Mouse (Mus musculus): Measurements from ENCODE around the gene Lhfpl3. TPM values are rescaled to one million over a fixed set of nuclear protein-coding genes. Genes with fewer than 3 reads are reported as not detected.

Lhfpl3 gene
- polyA plus RNA-seq, 1 experiment from 2014 or later: not detected

DNA sequence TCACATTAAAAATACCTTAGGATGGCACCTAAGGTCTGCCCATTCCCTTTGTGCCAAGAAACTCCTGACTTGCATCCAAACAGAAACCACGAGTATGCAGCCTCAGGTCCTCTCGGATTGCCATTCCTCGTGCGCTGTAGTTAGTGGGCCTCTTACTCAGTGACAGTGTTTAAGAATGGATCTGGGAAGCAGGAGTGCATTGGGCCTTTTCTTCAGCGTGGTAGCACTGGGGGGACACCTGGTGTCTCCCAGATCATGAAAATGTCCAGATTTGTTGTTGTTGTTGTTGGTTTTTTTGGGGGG is 289.8 kb downstream of the Lhfpl3 start:
- no peak overlapping the region for H3K4me2 ChIP-seq
- no peak for ATAC-seq (ENCODE audit: low read depth)
- H3K9me3 ChIP-seq (replicated peaks): no peaks in the 10 kb centered on the region
- no peak overlapping the region for H3K4me3 ChIP-seq (replicated peaks)
- no peaks in the 10 kb centered on the region for H3K27me3 ChIP-seq
- no peaks in the 10 kb centered on the region for H3K4me1 ChIP-seq (replicated peaks)
- H3K36me3 ChIP-seq: no peaks in the 10 kb centered on the region
- DNase-seq: no peak
- 62% methylated on average over 5 of the region's 5 CpGs for WGBS (ENCODE audit: insufficient replicate concordance)
- no peak overlapping the region for H3K9ac ChIP-seq
- no peak overlapping the region for H3K27ac ChIP-seq

DNA sequence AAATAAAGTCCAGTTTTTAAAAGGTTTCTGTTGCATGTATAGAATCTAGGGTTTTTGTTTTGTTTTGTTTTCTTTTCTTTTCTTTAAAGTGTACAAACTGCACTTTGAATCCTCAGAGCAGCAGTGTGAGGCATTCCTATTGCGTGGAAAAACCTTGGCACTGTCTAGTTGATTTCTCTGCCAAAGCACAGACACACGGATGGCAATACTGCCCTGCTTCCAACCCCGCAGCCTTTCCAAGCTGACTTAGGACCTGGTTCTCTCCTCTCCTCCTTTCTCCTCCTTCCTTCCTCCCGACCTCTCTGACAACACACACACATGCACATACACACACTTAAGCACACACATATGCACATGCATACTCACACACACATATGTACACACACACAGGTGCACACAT is 294.6 kb downstream of the Lhfpl3 start:
- Histone ChIP-seq H3K4me1 (replicated peaks) (no peaks in the 10 kb centered on the region), H3K27ac (no peak overlapping the region), H3K9ac (no peak overlapping the region), H3K9me3 (replicated peaks) (no peaks in the 10 kb centered on the region), H3K4me2 (no peak overlapping the region), H3K27me3 (no peaks in the 10 kb centered on the region), H3K4me3 (replicated peaks) (no peak overlapping the region), H3K36me3 (no peaks in the 10 kb centered on the region)
- no peak for DNase-seq
- WGBS (ENCODE audit: insufficient replicate concordance): 49% methylated on average over 4 of the region's 4 CpGs
- ATAC-seq (ENCODE audit: low read depth): no peak

DNA sequence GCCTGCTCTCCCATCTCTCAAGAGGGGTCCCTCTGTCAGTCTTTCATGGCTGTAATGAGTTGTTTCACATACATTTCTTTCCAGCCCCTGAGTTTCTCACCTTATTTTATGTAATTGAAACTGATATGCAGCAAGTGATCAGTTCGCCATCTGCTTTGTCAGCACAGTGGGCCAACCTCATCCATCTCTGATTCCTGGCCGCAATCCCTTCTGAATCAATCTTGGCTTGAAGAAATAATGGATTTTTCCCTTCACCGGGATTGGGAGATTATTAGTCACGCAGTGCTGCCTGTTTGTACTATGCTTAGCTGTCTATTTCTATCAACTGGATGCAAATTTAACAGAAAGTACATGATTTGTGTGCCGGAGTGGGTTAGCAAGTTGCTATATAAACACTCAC is 297.0 kb downstream of the Lhfpl3 start:
- ATAC-seq (ENCODE audit: low read depth) (no peak), DNase-seq (no peak)
- no peaks in the 10 kb centered on the region for H3K9me3 ChIP-seq (replicated peaks)
- no peaks in the 10 kb centered on the region for H3K36me3 ChIP-seq
- no peaks in the 10 kb centered on the region for H3K4me1 ChIP-seq (replicated peaks)
- H3K4me2 ChIP-seq: no peak overlapping the region
- H3K27ac ChIP-seq: no peak overlapping the region
- H3K4me3 ChIP-seq (replicated peaks): no peak overlapping the region
- no peaks in the 10 kb centered on the region for H3K27me3 ChIP-seq
- 69% methylated on average over 5 of the region's 5 CpGs for WGBS (ENCODE audit: insufficient replicate concordance)
- H3K9ac ChIP-seq: no peak overlapping the region

DNA sequence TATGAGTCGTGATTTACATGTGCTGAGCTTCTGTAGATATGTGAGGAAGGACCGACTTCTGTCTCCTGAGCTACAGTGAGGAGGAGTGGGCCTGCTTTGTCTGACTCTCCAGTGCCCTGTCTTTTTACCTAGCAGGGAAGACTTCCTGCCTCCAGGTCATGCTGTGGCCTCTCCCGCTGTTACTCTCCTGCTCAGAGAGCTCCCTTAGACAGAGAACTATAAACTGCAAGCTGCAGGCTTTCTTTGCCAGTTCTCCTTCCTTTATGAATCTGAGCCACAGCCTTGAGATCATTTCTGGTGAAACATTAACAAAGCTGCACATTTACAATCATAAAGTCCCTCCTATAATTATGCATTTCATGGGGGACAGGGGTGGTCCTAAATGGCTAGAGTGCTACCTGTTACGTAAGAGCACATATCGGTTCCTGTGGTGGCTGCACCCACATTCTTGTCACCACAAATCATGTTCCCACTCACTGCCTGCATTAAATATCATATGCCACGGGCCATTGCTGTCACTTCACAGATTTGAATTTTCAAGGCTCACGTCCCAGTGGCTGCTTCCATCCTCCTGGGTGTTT is 303.3 kb downstream of the Lhfpl3 start:
- 54% methylated on average over 7 of the region's 7 CpGs for WGBS (ENCODE audit: insufficient replicate concordance)
- Histone ChIP-seq H3K4me2 (no peak overlapping the region), H3K4me3 (replicated peaks) (no peak overlapping the region), H3K36me3 (no peaks in the 10 kb centered on the region), H3K9ac (no peak overlapping the region), H3K4me1 (replicated peaks) (no peaks in the 10 kb centered on the region), H3K27ac (no peak overlapping the region), H3K27me3 (no peaks in the 10 kb centered on the region), H3K9me3 (replicated peaks) (no peaks in the 10 kb centered on the region)
- ATAC-seq (ENCODE audit: low read depth): no peak
- DNase-seq: no peak

DNA sequence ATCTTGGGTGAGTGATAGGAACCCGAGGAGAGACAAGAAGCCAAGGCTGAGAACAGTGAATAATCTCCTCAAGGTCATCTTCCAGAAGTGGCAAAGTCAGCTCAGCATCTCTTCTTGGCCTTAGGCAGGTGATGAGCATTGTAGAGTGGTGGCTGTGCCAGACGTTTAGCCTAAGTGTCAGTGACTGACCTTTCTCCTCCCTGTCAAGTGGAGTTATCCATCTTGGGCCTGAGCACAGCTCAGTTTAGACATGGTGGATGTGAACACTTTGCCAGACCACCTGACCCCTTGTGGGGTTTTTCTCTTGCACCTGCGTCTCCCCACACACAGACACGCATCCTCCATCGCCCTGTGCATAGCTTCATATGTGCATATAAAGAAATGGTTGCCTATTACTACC is 305.6 kb downstream of the Lhfpl3 start:
- no peaks in the 10 kb centered on the region for H3K27me3 ChIP-seq
- H3K4me2 ChIP-seq: no peak overlapping the region
- no peaks in the 10 kb centered on the region for H3K36me3 ChIP-seq
- DNase-seq (no peak), ATAC-seq (ENCODE audit: low read depth) (no peak)
- no peak overlapping the region for H3K27ac ChIP-seq
- H3K4me3 ChIP-seq (replicated peaks): no peak overlapping the region
- no peaks in the 10 kb centered on the region for H3K9me3 ChIP-seq (replicated peaks)
- H3K9ac ChIP-seq: no peak overlapping the region
- WGBS (ENCODE audit: insufficient replicate concordance): 52% methylated on average over 5 of the region's 5 CpGs
- no peaks in the 10 kb centered on the region for H3K4me1 ChIP-seq (replicated peaks)

DNA sequence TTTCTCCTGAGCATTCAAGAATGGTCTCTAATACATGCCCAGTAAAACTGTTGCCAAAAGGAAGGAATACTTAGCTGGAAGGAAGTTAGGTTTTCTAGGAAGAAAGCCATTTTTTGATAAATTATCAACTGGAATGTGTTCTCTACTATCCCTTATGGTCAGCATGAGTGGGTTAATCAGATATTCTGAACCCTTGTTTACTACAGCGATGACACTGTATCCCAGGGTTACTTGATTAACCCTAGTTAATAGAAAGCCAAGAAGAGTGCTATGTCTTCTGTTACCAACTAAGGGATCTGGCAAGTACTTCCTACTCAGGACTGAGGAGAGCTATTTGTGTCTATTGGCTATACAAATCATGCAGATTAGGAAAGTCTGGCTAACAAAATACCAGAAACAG is 349.0 kb downstream of the Lhfpl3 start:
- 54% methylated on average over 1 of the region's 1 CpGs for WGBS (ENCODE audit: insufficient replicate concordance)
- Histone ChIP-seq H3K36me3 (no peaks in the 10 kb centered on the region), H3K4me3 (replicated peaks) (no peak overlapping the region), H3K9me3 (replicated peaks) (no peaks in the 10 kb centered on the region), H3K27ac (no peak overlapping the region), H3K9ac (no peak overlapping the region), H3K4me2 (no peak overlapping the region), H3K4me1 (replicated peaks) (no peaks in the 10 kb centered on the region), H3K27me3 (no peaks in the 10 kb centered on the region)
- DNase-seq (no peak), ATAC-seq (ENCODE audit: low read depth) (no peak)

DNA sequence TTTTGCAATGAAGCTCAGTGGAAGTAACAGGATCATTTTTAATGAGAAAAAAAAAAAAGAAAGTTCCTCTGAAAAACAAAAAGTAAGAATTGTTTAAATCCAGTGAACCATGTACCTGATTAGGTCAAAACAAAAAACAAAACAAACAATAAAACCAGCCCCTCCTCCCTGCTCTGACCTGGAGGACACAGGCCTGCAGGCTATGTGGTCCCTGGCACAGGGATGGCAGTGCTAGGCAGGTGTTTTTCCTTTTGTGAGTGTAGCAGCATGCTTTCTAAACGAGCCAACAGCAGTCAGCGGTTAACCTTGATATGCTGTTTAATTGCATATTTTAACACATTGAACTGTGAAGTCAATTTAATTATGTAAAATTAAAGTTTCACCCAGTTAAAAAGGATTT is 360.7 kb downstream of the Lhfpl3 start:
- no peak overlapping the region for H3K4me3 ChIP-seq (replicated peaks)
- DNase-seq (no peak), ATAC-seq (ENCODE audit: low read depth) (no peak)
- no peaks in the 10 kb centered on the region for H3K27me3 ChIP-seq
- no peaks in the 10 kb centered on the region for H3K4me1 ChIP-seq (replicated peaks)
- H3K4me2 ChIP-seq: no peak overlapping the region
- no peaks in the 10 kb centered on the region for H3K9me3 ChIP-seq (replicated peaks)
- WGBS (ENCODE audit: insufficient replicate concordance): 57% methylated on average over 2 of the region's 2 CpGs
- no peak overlapping the region for H3K9ac ChIP-seq
- H3K27ac ChIP-seq: no peak overlapping the region
- H3K36me3 ChIP-seq: no peaks in the 10 kb centered on the region

DNA sequence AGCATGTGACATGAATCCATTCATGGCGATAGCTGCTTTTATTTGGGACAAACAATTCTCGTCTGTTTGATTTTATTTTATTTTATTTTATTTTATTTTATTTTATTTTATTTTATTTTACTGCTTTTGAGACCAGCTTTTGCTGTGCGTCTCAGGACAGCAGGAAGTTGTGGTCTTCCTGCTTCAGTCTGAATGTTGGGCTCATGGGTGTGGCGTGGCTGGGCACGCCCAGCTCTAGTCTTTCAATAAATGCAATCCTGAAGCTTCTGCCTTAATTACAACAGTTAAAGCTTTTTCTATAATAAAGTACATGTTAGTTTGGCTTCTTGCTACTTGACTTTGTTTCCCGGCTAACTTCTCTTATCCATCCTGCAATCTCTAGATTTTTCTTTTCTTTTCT is 365.4 kb downstream of the Lhfpl3 start:
- no peak for ATAC-seq (ENCODE audit: low read depth)
- H3K9me3 ChIP-seq (replicated peaks): no peaks in the 10 kb centered on the region
- no peaks in the 10 kb centered on the region for H3K4me1 ChIP-seq (replicated peaks)

DNA sequence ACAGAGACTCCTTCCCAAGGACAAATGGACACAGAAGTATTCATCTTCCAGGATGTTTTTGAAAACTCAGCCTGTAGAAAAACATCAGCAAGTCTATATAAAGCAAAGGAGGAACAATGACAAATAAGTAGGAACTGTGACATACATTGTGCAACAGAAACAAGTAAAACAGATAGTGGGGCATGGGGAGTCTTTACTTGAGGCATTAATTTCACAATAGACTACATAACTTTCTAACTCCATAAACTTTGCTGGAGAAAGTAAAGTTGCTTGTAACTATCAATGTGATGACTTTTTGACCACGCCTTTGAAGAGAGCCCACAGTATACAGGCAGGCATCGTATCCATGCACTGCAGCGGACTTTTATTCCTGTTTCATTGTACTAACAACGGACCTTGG is 368.4 kb downstream of the Lhfpl3 start:
- H3K9ac ChIP-seq: no peak overlapping the region
- no peak overlapping the region for H3K4me2 ChIP-seq
- H3K36me3 ChIP-seq: no peaks in the 10 kb centered on the region
- no peak overlapping the region for H3K27ac ChIP-seq
- H3K4me3 ChIP-seq (replicated peaks): no peak overlapping the region
- ATAC-seq (ENCODE audit: low read depth): no peak
- WGBS (ENCODE audit: insufficient replicate concordance): 66% methylated on average over 4 of the region's 4 CpGs
- H3K4me1 ChIP-seq (replicated peaks): no peaks in the 10 kb centered on the region
- no peak for DNase-seq
- H3K9me3 ChIP-seq (replicated peaks): no peaks in the 10 kb centered on the region
- H3K27me3 ChIP-seq: no peaks in the 10 kb centered on the region

More for the DNA sequence above, 365.4 kb downstream of the Lhfpl3 start:
- no peak for DNase-seq
- H3K9ac ChIP-seq: no peak overlapping the region
- no peak overlapping the region for H3K4me2 ChIP-seq
- H3K4me3 ChIP-seq (replicated peaks): no peak overlapping the region
- WGBS (ENCODE audit: insufficient replicate concordance): 42% methylated on average over 6 of the region's 6 CpGs
- H3K36me3 ChIP-seq: no peaks in the 10 kb centered on the region
- H3K27me3 ChIP-seq: no peaks in the 10 kb centered on the region
- no peak overlapping the region for H3K27ac ChIP-seq

DNA sequence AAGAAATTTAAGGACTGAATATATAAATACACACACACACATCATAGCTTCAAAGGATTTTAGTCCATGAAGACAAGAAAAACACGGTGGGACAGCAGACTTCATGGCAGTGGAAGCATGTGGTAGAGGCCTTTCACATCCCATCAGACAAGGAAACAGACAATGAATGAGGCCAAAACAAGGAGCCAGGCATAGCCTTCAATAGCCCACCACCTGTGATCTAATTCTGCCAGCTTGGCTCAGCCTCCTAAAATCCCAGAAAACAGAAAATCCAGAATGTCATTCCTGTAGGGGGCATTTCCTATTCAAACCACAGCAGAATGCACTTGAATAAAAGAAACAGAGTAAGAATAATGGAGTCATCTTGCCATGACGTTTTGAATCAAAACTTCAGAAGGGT is 381.0 kb downstream of the Lhfpl3 start:
- H3K4me1 ChIP-seq (replicated peaks): no peaks in the 10 kb centered on the region
- H3K27ac ChIP-seq: no peak overlapping the region
- H3K4me3 ChIP-seq (replicated peaks): no peak overlapping the region
- H3K9ac ChIP-seq: no peak overlapping the region
- H3K9me3 ChIP-seq (replicated peaks): no peaks in the 10 kb centered on the region
- 46% methylated on average over 2 of the region's 2 CpGs for WGBS (ENCODE audit: insufficient replicate concordance)
- no peak for ATAC-seq (ENCODE audit: low read depth)
- no peaks in the 10 kb centered on the region for H3K36me3 ChIP-seq
- H3K4me2 ChIP-seq: no peak overlapping the region
- no peak for DNase-seq
- no peaks in the 10 kb centered on the region for H3K27me3 ChIP-seq

DNA sequence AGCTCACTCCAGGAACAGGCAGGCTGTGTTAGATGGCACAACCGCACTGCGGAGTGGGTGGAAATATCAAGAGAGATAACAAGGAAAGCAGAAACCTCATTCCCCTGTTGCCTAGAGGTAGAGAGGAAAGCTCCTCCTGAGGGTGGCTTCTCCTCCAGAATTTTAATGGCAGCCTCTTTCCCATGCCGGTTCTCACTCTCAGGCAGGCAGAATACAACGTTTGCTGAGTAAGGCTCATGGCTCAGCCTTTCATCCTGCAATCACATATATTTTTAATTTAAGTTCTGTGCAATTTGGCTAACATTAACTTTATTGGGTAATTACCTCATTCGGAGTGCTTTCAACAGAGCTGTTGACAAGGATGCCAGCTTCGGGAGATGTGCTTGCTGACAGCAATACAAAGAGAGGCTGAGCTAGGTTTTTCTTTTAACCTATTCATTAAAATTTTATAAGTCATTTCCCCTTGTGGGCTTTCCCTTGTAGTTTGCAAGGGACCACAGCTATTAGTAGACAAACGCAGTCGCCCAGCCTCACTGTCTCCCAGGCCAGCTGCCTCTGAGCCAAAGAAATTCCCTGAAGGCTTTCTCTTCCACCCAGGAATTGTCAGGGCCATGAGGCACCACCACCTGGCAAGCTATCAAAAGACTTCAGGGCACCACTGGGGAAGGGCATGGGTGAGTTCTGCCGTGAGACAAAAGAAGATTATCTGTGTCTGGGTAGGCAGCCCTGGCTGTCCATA is 394.5 kb downstream of the Lhfpl3 start:
- H3K9me3 ChIP-seq (replicated peaks): no peaks in the 10 kb centered on the region
- H3K27me3 ChIP-seq: no peaks in the 10 kb centered on the region
- no peak overlapping the region for H3K9ac ChIP-seq
- no peak for DNase-seq
- H3K4me2 ChIP-seq: no peak overlapping the region
- H3K4me3 ChIP-seq (replicated peaks): no peak overlapping the region
- no peaks in the 10 kb centered on the region for H3K4me1 ChIP-seq (replicated peaks)
- no peaks in the 10 kb centered on the region for H3K36me3 ChIP-seq
- no peak overlapping the region for H3K27ac ChIP-seq
- WGBS (ENCODE audit: insufficient replicate concordance): 70% methylated on average over 9 of the region's 9 CpGs
- ATAC-seq (ENCODE audit: low read depth): no peak

DNA sequence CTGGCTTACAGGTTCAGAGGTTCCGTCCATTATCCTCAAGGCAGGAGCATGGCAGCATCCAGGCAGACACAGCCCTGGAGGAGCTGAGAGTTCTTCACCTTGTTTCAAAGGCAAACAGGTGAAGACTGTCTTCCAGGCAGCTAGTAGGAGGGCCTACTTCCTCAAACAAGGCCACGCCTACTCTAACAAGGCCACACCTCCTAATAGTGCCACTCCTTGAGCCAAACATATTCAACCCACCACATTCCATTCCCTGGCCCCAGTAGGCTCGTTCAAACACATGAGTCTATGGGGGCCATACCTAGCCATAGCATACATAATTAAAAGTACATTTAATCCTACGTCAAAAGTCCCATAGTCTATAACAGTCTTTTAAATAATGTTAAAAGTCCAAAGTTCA is 407.4 kb downstream of the Lhfpl3 start:
- Histone ChIP-seq H3K27me3 (no peaks in the 10 kb centered on the region), H3K4me1 (replicated peaks) (no peaks in the 10 kb centered on the region), H3K9me3 (replicated peaks) (no peaks in the 10 kb centered on the region), H3K4me3 (replicated peaks) (no peak overlapping the region), H3K9ac (no peak overlapping the region), H3K4me2 (no peak overlapping the region), H3K36me3 (no peaks in the 10 kb centered on the region), H3K27ac (no peak overlapping the region)
- ATAC-seq (ENCODE audit: low read depth): no peak
- WGBS (ENCODE audit: insufficient replicate concordance): 56% methylated on average over 4 of the region's 4 CpGs
- DNase-seq: no peak
